Mouse (Mus musculus): Measurements from ENCODE around the gene Astn2.

DNA sequence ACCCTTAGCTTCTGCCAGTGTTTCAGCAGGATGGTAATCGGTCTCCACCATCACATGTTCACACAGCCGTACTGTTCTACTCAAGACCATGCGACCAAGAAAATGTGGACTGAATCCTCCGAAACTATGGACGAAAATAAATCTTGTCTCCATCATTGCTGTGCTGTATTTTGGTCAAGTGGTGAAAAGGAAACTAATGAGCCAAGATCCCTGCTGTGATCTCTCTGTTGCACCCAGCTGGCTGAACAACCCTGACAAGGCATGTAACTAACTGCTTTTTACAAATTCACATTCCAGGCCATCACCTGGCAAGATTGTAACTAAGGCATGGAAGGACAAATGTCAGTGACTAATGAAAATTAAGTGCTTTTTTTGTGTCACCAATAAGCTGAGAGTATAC, 257.9 kb downstream of the Astn2 start:
- no peak for TF ChIP-seq CTCF (IDR thresholded peaks at IDR 0.05; ENCODE audit: insufficient read depth, low read depth, low read length)
- no peak for TF ChIP-seq POLR2A (IDR thresholded peaks at IDR 0.05; ENCODE audit: insufficient read depth, low read depth, low read length)
